11 mouse cellular contexts compared by ENCODE assay signal in the genomic region with DNA sequence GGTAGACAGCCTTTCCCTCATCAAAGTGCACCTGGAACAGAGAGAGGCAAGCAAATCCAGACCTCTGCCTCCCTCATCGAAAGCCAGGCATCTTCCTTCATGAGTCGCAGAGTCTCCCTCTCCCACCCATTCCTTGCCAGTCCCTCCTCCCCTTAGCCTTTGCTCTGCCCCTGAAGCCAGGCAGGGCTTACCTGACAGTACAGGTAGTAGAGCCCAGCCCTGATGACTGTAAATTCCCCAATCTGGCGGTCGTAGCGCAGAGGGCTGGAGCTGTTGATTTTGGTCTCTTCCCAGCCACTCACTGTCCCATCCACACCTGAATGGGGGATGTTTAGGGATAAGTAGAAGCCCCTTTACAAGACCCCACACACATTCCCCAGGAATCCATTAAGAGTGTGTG. TPM values are rescaled to one million over a fixed set of nuclear protein-coding genes. Genes with fewer than 3 reads are reported as not detected.
A peak's percentile ranks its signal among the peaks of the same experiment; 100 is the strongest.
DNase-seq lines count a peak whose midpoint lies in the region; ATAC-seq and TF ChIP-seq lines count a peak whose summit lies in the region.
"Had no signal": no experiment of that assay in that cellular context is flagged by ENCODE, and none has a peak within 500 bp of the region (broad histone marks: within the 10 kb centered on the region; RNA-seq: fewer than 3 reads in every experiment).

No protein-coding gene starts in this region.

- H3K9ac ChIP-seq in liver, embryonic 11.5 days (ENCODE audit: low read depth, low read length), result peak overlapping the region; percentile 38; the same call in 1 of the 2 replicates
- H3K9ac ChIP-seq in liver, postnatal 0 days (replicated peaks), result no peak overlapping the region
- peak overlapping the region; percentile 38 for H3K9ac ChIP-seq in embryonic facial prominence, embryonic 13.5 days
- H3K9ac ChIP-seq in limb, embryonic 14.5 days (ENCODE audit: low read depth, low read length, severe bottlenecking), result no peak overlapping the region

- no peak for TF ChIP-seq POLR2A in limb, embryonic 14.5 days (IDR thresholded peaks at IDR 0.05; ENCODE audit: borderline replicate concordance, extremely low read depth, insufficient read depth, insufficient read length)
- no peak for TF ChIP-seq POLR2A in thymus, adult 2 months (IDR thresholded peaks at IDR 0.05; ENCODE audit: control insufficient read depth, extremely low read depth, insufficient read depth, low read length, poor library complexity)

- ATAC-seq in liver, embryonic 11.5 days (replicated peaks; ENCODE audit: low FRiP score), result no peak
- ATAC-seq in liver, postnatal 0 days, result no peak
- ATAC-seq in embryonic facial prominence, embryonic 13.5 days (ENCODE audit: insufficient number of reproducible peaks, insufficient read depth, low FRiP score, low TSS enrichment, low read depth), result no peak
- no peak for ATAC-seq in limb, embryonic 14.5 days (ENCODE audit: low FRiP score, low read depth)

- DNase-seq in heart, embryonic 10.5 days (ENCODE audit: low spot score), result no peak
- no peak for DNase-seq in heart, adult 9 months (ENCODE audit: low spot score in 2 of 2)
- no peak for DNase-seq in liver, embryonic 11.5 days (ENCODE audit: low spot score)
- no peak for DNase-seq in liver, postnatal 0 days
- no peak for DNase-seq in limb, embryonic 14.5 days (ENCODE audit: low spot score)
- no peak for DNase-seq in thymus, adult 2 months
- no peak for DNase-seq in testis, postnatal 10 days (ENCODE audit: low spot score)
- DNase-seq: right cerebral cortex, adult 18-20 months had no signal

- peaks cover 22% of the 10 kb centered on the region for H3K4me1 ChIP-seq in heart, embryonic 10.5 days
- peaks cover 15% of the 10 kb centered on the region; the same call in 1 of the 2 replicates for H3K4me1 ChIP-seq in liver, embryonic 11.5 days (replicated peaks; ENCODE audit: control insufficient read depth, insufficient read depth, low read length)
- H3K4me1 ChIP-seq in liver, postnatal 0 days (ENCODE audit: insufficient read depth), result peaks cover 31% of the 10 kb centered on the region
- peaks cover 31% of the 10 kb centered on the region for H3K4me1 ChIP-seq in embryonic facial prominence, embryonic 13.5 days
- peaks cover 29% of the 10 kb centered on the region for H3K4me1 ChIP-seq in limb, embryonic 14.5 days (ENCODE audit: control insufficient read depth, insufficient read depth, low read length)
- H3K4me1 ChIP-seq in thymus, adult 2 months (replicated peaks; ENCODE audit: control insufficient read depth, insufficient read depth, low read length), result peaks cover 2% of the 10 kb centered on the region; the same call in 1 of the 2 replicates

- no peak for TF ChIP-seq EP300 in liver, postnatal 0 days (IDR thresholded peaks at IDR 0.05; ENCODE audit: low read depth)

- H3K9me3 ChIP-seq in heart, embryonic 10.5 days, result no peaks in the 10 kb centered on the region
- no peaks in the 10 kb centered on the region for H3K9me3 ChIP-seq in liver, embryonic 11.5 days (ENCODE audit: control insufficient read depth, low read length)
- no peaks in the 10 kb centered on the region for H3K9me3 ChIP-seq in liver, postnatal 0 days (ENCODE audit: low read length)
- no peaks in the 10 kb centered on the region for H3K9me3 ChIP-seq in embryonic facial prominence, embryonic 13.5 days
- no peaks in the 10 kb centered on the region for H3K9me3 ChIP-seq in limb, embryonic 14.5 days (ENCODE audit: control insufficient read depth, low read length)

- H3K4me2 ChIP-seq in liver, embryonic 11.5 days, result no peak overlapping the region
- H3K4me2 ChIP-seq in liver, postnatal 0 days (ENCODE audit: low read depth, low read length), result no peak overlapping the region
- no peak overlapping the region for H3K4me2 ChIP-seq in embryonic facial prominence, embryonic 13.5 days
- 0 out of 2 replicates have a peak overlapping the region, but pooled peaks have one; percentile 10 for H3K4me2 ChIP-seq in limb, embryonic 14.5 days (replicated peaks; ENCODE audit: low read depth, low read length, severe bottlenecking)

- peaks cover 23% of the 10 kb centered on the region for H3K27me3 ChIP-seq in heart, embryonic 10.5 days (ENCODE audit: insufficient read depth, poor library complexity, severe bottlenecking)
- H3K27me3 ChIP-seq in liver, embryonic 11.5 days (replicated peaks; ENCODE audit: control insufficient read depth, insufficient read depth, low read length), result no peaks in the 10 kb centered on the region
- no peaks in the 10 kb centered on the region for H3K27me3 ChIP-seq in liver, postnatal 0 days (ENCODE audit: insufficient read depth, low read length)
- H3K27me3 ChIP-seq in embryonic facial prominence, embryonic 13.5 days, result no peaks in the 10 kb centered on the region
- H3K27me3 ChIP-seq in limb, embryonic 14.5 days (ENCODE audit: control insufficient read depth, insufficient read depth, low read length), result no peaks in the 10 kb centered on the region
- H3K27me3 ChIP-seq in thymus, adult 2 months (ENCODE audit: control insufficient read depth, insufficient read depth, low read length), result no peaks in the 10 kb centered on the region

- H3K36me3 ChIP-seq in heart, embryonic 10.5 days, result no peaks in the 10 kb centered on the region
- no peaks in the 10 kb centered on the region for H3K36me3 ChIP-seq in liver, embryonic 11.5 days (ENCODE audit: control insufficient read depth, insufficient read depth, low read length)
- no peaks in the 10 kb centered on the region for H3K36me3 ChIP-seq in liver, postnatal 0 days (replicated peaks; ENCODE audit: insufficient read depth, low read length)
- H3K36me3 ChIP-seq in embryonic facial prominence, embryonic 13.5 days, result no peaks in the 10 kb centered on the region
- H3K36me3 ChIP-seq in limb, embryonic 14.5 days (ENCODE audit: control insufficient read depth, insufficient read depth, low read length), result no peaks in the 10 kb centered on the region
- H3K36me3 ChIP-seq in thymus, adult 2 months (ENCODE audit: control insufficient read depth, insufficient read depth, low read length), result no peaks in the 10 kb centered on the region

- 45% methylated on average over 5 of the region's 5 CpGs for WGBS in heart, embryonic 10.5 days
- WGBS in liver, embryonic 11.5 days, result 59% methylated on average over 5 of the region's 5 CpGs
- 74% methylated on average over 5 of the region's 5 CpGs for WGBS in liver, postnatal 0 days (ENCODE audit: insufficient replicate concordance)
- 44% methylated on average over 5 of the region's 5 CpGs for WGBS in embryonic facial prominence, embryonic 13.5 days
- WGBS in limb, embryonic 14.5 days, result 30% methylated on average over 5 of the region's 5 CpGs
- WGBS in thymus, adult 2 months, result 91% methylated on average over 5 of the region's 5 CpGs

- no peak overlapping the region for H3K4me3 ChIP-seq in heart, embryonic 10.5 days
- no peak overlapping the region for H3K4me3 ChIP-seq in liver, embryonic 11.5 days (ENCODE audit: low read depth, low read length)
- H3K4me3 ChIP-seq in liver, postnatal 0 days (ENCODE audit: low read depth, low read length), result no peak overlapping the region
- no peak overlapping the region for H3K4me3 ChIP-seq in embryonic facial prominence, embryonic 13.5 days
- H3K4me3 ChIP-seq in limb, embryonic 14.5 days (replicated peaks; ENCODE audit: low read length), result no peak overlapping the region
- H3K4me3 ChIP-seq in thymus, adult 2 months (ENCODE audit: control insufficient read depth, insufficient read depth, low read length), result no peak overlapping the region

- H3K27ac ChIP-seq in heart, embryonic 10.5 days, result peak overlapping the region; percentile 43; the same call in 1 of the 2 replicates
- no peak overlapping the region for H3K27ac ChIP-seq in liver, embryonic 11.5 days (ENCODE audit: low read depth, low read length)
- no peak overlapping the region for H3K27ac ChIP-seq in liver, postnatal 0 days (ENCODE audit: low read depth)
- no peak overlapping the region for H3K27ac ChIP-seq in embryonic facial prominence, embryonic 13.5 days
- peak overlapping the region; percentile 43 for H3K27ac ChIP-seq in limb, embryonic 14.5 days (replicated peaks; ENCODE audit: low read depth, low read length)
- no peak overlapping the region for H3K27ac ChIP-seq in thymus, adult 2 months (ENCODE audit: control insufficient read depth, insufficient read depth, low read length)

- TF ChIP-seq CTCF in liver, postnatal 0 days (IDR thresholded peaks at IDR 0.05; ENCODE audit: low read depth), result no peak
- no peak for TF ChIP-seq CTCF in thymus, adult 2 months (IDR thresholded peaks at IDR 0.05; ENCODE audit: borderline replicate concordance, control insufficient read depth, extremely low read depth, insufficient read depth, low read length, poor library complexity)

RNA-seq across cellular contexts. Expression of a gene that starts 1.5 kb away (rescaled TPM):
- polyA plus RNA-seq in heart, embryonic 10.5 days (2016; fragmentation: Nextera tagmentation; extraction: Ambion mirVana), result 0.25 TPM in 1 of 2 replicates, not detected in the other
- 0.37 TPM in 1 of 2 replicates, not detected in the other for polyA plus RNA-seq in liver, embryonic 11.5 days (2014; fragmentation: Nextera tagmentation; extraction: Ambion mirVana)
- 0.46 and 0.83 TPM in 2 replicates for polyA plus RNA-seq in liver, postnatal 0 days (2015; fragmentation: Nextera tagmentation; extraction: Ambion mirVana)
- polyA plus RNA-seq in embryonic facial prominence, embryonic 13.5 days (2015; fragmentation: Nextera tagmentation; extraction: Ambion mirVana), result 0.21 and 0.39 TPM in 2 replicates
- polyA plus RNA-seq in limb, embryonic 14.5 days (2012; rRNA removed), result 4.4 and 5.2 TPM in 2 replicates
- 0.77 and 0.98 TPM in 2 replicates for polyA plus RNA-seq in limb, embryonic 14.5 days (2014; fragmentation: Nextera tagmentation; extraction: Ambion mirVana)
- polyA plus RNA-seq in thymus, adult 2 months (2012; rRNA removed), result 2.2 and 3.0 TPM in 2 replicates
- polyA plus RNA-seq: intestine, embryonic 14.5 days; neural tube, embryonic 11.5 days had no signal

RNA-seq across cellular contexts. Expression of a gene that starts 5.2 kb away (rescaled TPM):
- 95.3 and 108 TPM in 2 replicates for polyA plus RNA-seq in heart, embryonic 10.5 days (2016; fragmentation: Nextera tagmentation; extraction: Ambion mirVana)
- 75.4 and 79.1 TPM in 2 replicates for polyA plus RNA-seq in liver, embryonic 11.5 days (2014; fragmentation: Nextera tagmentation; extraction: Ambion mirVana)
- 14.5 and 15.2 TPM in 2 replicates for polyA plus RNA-seq in liver, postnatal 0 days (2015; fragmentation: Nextera tagmentation; extraction: Ambion mirVana)
- polyA plus RNA-seq in embryonic facial prominence, embryonic 13.5 days (2015; fragmentation: Nextera tagmentation; extraction: Ambion mirVana), result 119 and 122 TPM in 2 replicates
- polyA plus RNA-seq in limb, embryonic 14.5 days (2012; rRNA removed), result 172 and 297 TPM in 2 replicates
- 95.4 and 99.0 TPM in 2 replicates for polyA plus RNA-seq in limb, embryonic 14.5 days (2014; fragmentation: Nextera tagmentation; extraction: Ambion mirVana)
- polyA plus RNA-seq in thymus, adult 2 months (2012; rRNA removed), result 83.3 and 89.1 TPM in 2 replicates

RNA-seq across cellular contexts. Expression of a gene that starts 8.6 kb away (rescaled TPM):
- 3.0 and 4.7 TPM in 2 replicates for polyA plus RNA-seq in heart, embryonic 10.5 days (2016; fragmentation: Nextera tagmentation; extraction: Ambion mirVana)
- 4.5 and 6.0 TPM in 2 replicates for polyA plus RNA-seq in liver, embryonic 11.5 days (2014; fragmentation: Nextera tagmentation; extraction: Ambion mirVana)
- polyA plus RNA-seq in liver, postnatal 0 days (2015; fragmentation: Nextera tagmentation; extraction: Ambion mirVana), result 2.8 and 3.6 TPM in 2 replicates
- 5.7 and 6.4 TPM in 2 replicates for polyA plus RNA-seq in embryonic facial prominence, embryonic 13.5 days (2015; fragmentation: Nextera tagmentation; extraction: Ambion mirVana)
- 22.9 and 31.6 TPM in 2 replicates for polyA plus RNA-seq in limb, embryonic 14.5 days (2012; rRNA removed)
- polyA plus RNA-seq in limb, embryonic 14.5 days (2014; fragmentation: Nextera tagmentation; extraction: Ambion mirVana), result 13.7 and 15.2 TPM in 2 replicates
- polyA plus RNA-seq in thymus, adult 2 months (2012; rRNA removed), result 12.2 and 16.3 TPM in 2 replicates

RNA-seq across cellular contexts. Expression of a gene that starts 8.8 kb away (rescaled TPM):
- polyA plus RNA-seq in heart, embryonic 10.5 days (2016; fragmentation: Nextera tagmentation; extraction: Ambion mirVana), result 1.8 and 2.2 TPM in 2 replicates
- polyA plus RNA-seq in liver, embryonic 11.5 days (2014; fragmentation: Nextera tagmentation; extraction: Ambion mirVana), result 1.7 and 2.6 TPM in 2 replicates
- polyA plus RNA-seq in liver, postnatal 0 days (2015; fragmentation: Nextera tagmentation; extraction: Ambion mirVana), result 1.1 and 1.4 TPM in 2 replicates
- 2.8 and 3.8 TPM in 2 replicates for polyA plus RNA-seq in embryonic facial prominence, embryonic 13.5 days (2015; fragmentation: Nextera tagmentation; extraction: Ambion mirVana)
- polyA plus RNA-seq in limb, embryonic 14.5 days (2012; rRNA removed), result 3.8 and 6.9 TPM in 2 replicates
- polyA plus RNA-seq in limb, embryonic 14.5 days (2014; fragmentation: Nextera tagmentation; extraction: Ambion mirVana), result 5.9 and 6.6 TPM in 2 replicates
- 2.7 and 3.4 TPM in 2 replicates for polyA plus RNA-seq in thymus, adult 2 months (2012; rRNA removed)

RNA-seq across cellular contexts. Expression of a gene that starts 14.8 kb away (rescaled TPM):
- 481 and 586 TPM in 2 replicates for polyA plus RNA-seq in heart, embryonic 10.5 days (2016; fragmentation: Nextera tagmentation; extraction: Ambion mirVana)
- 755 and 757 TPM in 2 replicates for polyA plus RNA-seq in liver, embryonic 11.5 days (2014; fragmentation: Nextera tagmentation; extraction: Ambion mirVana)
- 199 and 203 TPM in 2 replicates for polyA plus RNA-seq in liver, postnatal 0 days (2015; fragmentation: Nextera tagmentation; extraction: Ambion mirVana)
- polyA plus RNA-seq in embryonic facial prominence, embryonic 13.5 days (2015; fragmentation: Nextera tagmentation; extraction: Ambion mirVana), result 514 and 625 TPM in 2 replicates
- 887 and 919 TPM in 2 replicates for polyA plus RNA-seq in limb, embryonic 14.5 days (2012; rRNA removed)
- 547 and 561 TPM in 2 replicates for polyA plus RNA-seq in limb, embryonic 14.5 days (2014; fragmentation: Nextera tagmentation; extraction: Ambion mirVana)
- 669 and 722 TPM in 2 replicates for polyA plus RNA-seq in thymus, adult 2 months (2012; rRNA removed)

Comparison
In these comparisons a context has a peak if more than half of its experiments do, and no peak if none do; other contexts are left out.
1. H3K9ac ChIP-seq: peak in liver, embryonic 11.5 days (single experiment) and embryonic facial prominence, embryonic 13.5 days (single experiment); none in liver, postnatal 0 days (single experiment) and limb, embryonic 14.5 days (single experiment).
2. H3K27ac ChIP-seq: peak in heart, embryonic 10.5 days (single experiment) and limb, embryonic 14.5 days (single experiment); none in liver, embryonic 11.5 days (single experiment), liver, postnatal 0 days (single experiment), embryonic facial prominence, embryonic 13.5 days (single experiment) and thymus, adult 2 months (single experiment).